Mouse (Mus musculus) kidney, postnatal 4 days (tissue): ENCODE data around the gene Mapkapk3.
A peak's percentile ranks its signal among the peaks of the same experiment; 100 is the strongest.

Source experiments
- DNase-seq, 2 experiments: peaks; one replicate each; pipeline ENCODE4 v3.0.0; 2021; ENCODE audit warnings: mixed read lengths in 2 of 2

Mapkapk3 gene

DNA sequence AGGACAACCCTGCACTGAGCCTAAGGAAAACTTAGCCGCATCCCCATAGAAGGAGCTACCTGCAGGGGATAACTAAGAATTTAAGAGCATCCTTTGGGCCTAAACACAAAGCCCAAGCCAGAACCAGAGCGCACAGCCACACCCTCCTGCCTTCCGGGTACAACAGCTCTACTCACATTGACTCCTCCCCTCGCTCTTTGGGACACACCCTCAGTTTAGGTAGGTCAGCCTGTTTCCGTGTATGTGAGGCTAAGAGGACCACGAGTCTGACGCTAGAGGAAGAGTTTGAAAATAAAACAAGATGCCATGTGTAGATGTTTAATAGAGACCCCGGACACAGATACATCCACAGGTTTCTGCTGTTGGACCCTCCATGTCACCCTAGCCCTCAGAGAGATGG, 966 bp downstream of the Mapkapk3 start:
- no peak for DNase-seq

DNA sequence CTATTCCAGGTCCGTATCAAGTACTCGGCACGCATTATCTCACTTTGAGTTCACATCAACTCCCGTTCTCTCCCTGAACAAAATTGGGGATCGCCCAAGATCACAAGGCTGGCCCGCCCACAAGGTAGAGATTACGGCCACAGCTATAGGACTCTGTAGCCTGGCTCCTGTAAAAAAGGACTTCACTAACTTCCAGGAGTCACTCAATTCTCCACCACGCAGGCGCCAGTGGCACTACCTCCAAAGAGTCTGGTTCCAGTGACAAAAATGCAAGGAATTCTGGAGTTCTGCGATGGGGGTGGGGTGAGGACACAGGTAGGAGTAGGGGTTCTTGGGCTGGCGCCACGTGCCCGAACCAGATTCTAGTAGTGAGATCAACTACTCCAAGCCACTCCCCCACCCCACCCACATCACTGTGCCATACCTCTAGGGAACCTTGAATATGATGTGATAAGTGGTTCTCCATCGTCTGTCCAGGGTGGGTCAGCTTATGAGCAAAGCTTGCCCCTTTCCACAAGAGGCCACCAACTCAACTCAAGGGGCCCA, 1.5 kb downstream of the Mapkapk3 start:
- DNase-seq, result no peak

DNA sequence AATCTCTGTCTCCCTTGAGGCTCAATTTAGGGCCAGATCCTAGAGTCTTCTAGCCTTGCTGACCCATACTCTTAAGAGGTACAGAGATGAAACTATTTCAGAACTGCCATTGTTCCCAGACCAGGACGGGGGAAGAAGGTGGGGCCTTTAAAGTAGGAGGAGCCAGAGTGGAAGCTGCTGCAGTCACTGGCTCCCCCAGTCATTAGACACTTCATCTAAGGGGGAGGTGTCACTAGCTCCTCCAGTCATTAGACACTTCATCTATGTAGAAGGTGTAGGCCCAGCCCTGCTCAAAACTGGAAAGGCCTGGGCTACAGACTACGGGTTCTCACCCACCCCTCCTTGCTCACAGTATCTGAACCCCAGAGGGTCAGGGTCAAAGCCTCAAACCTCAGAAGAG, 2.4 kb downstream of the Mapkapk3 start:
- DNase-seq, result no peak

DNA sequence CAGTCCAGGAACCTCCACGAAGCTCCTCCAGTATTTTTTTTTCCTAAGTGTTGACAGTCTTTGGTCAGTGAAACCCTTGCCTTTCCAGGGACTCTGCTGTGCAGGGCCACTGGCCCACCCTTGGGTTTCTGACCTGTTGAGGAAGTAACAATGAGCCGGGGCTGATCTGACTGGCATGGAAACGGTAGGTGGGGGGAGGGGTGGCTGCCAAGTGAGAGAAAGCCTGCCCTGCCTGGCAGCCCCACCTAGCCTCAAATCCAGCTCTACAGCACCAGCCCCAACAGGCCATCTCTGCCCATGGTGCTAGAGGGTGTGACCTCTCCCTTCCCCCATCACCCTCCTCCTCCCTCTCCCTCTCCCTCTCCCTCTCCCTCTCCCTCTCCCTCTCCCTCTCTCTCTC, 4.7 kb downstream of the Mapkapk3 start:
- DNase-seq, result peak; percentile 55 to 67

DNA sequence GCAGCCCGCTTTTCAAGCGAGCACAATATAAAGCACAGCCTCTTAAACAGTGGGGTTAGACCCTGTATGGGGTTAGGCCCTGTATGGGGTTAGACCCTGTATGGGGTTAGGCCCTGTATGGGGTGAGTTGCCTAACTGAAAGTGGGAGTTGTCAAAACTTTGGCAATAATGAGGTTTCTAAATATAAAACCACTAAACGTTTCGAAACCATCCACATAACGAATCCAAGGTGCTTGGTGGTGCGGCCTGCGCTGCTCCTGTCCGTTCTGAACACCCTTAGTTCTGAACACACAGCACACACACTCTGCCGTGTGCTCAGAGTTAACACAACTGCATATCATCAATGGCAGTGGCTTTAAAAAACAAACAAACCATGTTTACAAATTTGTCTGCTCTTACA, 6.7 kb downstream of the Mapkapk3 start:
- no peak for DNase-seq

DNA sequence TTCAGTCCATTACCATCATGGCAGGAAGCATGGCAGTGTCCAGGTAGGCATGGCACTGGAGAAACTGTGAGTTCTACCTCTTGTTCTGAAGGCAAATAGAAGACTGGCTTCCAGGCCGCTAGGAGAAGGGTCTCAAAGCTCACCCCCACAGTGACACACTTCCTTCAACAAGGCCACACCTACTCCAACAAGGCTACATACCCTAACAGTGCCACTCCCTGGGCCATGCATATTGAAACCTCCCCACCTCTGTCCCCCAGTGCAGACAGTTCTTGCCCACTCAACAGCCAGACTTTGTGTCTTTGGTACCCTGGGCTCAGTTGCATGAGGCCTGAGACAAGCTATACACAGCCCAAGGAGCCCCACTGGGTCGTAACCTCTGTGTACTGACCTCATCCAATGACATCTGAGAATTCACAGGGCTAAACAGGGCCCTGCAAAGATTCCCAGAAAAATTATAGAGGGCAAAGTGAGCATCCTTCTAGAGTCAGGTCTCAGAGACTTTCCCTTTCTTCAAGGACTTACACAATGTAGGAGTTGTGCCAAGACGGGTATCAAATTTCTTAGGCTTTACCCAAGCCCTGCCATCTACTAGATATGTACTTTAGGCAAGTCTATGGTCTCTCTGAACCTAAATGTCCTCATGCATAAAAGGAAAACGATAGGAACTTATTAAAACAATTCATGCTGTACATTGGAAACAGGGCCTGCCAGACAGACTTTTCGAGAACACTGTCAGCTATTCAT, 8.3 kb downstream of the Mapkapk3 start:
- no peak for DNase-seq

DNA sequence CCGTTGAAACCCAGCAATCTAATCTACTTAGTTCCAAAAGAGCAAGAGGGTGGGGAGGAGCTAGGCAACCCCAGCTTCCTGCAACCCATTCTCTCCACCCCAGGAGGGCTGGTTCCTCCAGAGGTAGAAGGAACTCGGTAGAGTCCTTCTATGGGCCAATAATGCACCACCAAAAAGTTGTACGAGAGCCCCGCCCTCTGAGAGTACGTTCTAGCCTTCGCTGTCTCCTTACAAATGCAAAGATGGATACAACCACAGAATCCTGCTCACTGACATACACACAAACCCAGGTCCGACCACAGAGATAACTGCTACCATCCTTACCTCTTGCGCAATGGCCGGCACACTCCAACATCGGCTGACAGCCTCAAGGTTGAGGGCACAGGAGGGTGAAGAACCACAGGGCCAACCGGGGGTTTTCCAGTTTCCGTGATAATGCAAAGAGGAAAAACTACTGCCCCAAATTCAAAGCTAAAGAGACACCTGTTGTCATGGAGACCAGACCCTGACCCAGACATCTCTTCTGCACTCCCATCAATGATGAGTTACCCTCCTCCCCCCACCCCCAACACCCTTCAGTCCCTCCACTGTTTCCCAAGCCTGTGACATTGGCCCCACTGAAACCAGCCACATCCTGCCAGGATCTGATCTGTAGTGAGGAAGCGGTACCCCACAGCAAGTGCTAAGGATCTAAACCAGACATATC, 9.2 kb downstream of the Mapkapk3 start:
- no peak for DNase-seq

DNA sequence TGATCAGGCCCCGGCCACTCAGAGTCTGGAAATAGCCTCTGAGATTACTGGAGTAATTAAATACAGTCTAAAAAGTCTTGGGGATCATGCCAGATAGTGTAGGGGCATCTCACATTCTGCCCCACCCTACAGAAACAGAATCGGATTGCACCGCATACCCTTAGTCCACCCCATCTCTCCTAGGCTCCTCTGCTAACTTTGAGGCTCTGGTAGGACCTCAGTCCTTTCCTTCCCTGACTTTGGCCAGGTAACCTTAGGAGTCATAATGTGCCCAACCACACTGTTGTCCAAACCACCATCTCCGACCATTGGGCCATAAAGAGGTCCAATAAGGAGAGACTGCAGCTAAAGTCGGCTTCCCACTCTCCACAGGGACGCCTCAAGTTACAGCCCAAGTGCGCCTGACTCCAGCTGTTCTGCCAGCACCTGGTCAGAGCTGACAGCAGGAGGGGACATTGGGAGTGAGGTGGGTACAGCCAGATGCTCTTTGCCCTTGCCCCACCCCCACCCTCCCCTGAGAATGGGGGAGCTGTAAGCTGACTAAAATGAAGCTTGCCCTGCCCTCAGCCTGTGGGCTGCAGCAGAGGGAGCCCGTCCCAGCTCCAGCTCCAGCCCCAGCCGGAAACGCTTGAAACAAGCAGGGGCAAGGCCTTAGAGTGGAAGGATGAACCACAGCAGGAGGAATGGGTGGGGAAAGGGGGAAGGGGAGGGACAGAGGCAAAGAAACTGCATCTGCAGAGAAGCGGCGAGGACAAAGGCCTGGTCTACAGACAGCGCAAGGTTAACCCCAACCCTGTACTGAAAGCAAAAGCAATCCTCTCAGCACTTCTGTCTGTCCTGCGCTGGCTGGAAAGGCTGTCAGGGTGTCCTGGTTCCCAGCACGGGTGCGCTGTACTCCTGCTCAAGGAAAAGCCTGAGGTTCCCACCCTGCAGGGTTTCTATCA, 10.0 kb downstream of the Mapkapk3 start:
- DNase-seq, result peak; percentile 62 to 77

DNA sequence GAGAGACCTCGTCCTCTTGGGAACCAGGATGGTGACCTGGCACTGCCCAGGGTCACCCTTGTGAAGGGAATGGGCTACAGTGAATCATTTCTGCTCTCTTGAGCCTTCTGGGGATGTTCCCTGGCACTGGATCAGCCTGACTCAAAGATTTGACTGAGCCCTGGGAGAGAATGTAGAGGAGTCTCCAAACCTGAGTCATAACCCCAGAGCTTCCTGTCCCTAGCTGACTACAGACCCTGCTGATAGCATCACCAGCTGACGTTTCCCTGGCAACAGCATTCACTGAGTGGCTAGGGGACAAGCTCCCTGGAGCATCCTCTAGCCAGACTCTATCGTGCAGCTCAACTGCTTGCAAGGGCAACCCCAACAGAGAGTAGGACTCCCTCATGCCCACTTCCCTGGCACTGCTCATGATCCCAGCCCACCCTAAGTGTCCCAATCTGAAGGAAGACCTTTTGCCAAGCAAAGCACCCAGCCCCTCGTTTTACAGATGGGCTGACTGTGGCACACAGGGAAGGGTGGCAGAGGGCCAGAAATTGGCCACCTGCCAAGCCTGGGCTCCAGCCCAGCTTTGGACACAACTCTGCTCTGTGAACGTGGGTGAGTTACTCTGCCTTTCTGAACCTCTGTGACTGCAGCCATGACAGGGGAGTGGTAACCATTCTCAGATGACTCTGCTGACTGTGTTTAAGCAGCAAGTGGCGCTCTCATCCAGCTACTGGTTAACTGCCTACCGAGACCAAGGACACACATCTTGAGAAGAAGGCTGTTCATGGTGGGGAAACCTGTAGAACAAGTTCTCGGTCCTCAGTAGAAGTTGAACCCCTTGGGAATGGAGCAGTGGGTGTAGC, 10.9 kb downstream of the Mapkapk3 start:
- no peak for DNase-seq

DNA sequence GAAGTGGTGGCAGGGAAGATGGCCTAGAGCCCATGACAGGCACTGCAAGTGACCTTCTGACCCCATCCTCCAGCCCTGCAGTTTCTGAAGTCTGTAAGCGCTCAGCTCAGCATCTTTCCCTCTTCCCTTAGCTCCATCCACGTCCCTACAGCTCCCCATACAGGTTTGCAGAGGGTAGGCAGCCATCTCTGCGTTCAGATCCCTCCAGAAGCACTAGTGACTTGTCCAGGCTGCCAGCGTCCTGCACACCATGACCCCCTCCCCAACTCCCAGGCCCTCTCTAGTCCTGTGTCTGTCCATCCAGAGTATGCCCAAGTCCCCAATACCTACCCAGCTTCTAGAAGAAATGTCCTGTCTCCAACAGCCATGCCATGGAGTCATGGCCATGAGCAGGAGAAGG, 11.6 kb downstream of the Mapkapk3 start:
- DNase-seq, result no peak

DNA sequence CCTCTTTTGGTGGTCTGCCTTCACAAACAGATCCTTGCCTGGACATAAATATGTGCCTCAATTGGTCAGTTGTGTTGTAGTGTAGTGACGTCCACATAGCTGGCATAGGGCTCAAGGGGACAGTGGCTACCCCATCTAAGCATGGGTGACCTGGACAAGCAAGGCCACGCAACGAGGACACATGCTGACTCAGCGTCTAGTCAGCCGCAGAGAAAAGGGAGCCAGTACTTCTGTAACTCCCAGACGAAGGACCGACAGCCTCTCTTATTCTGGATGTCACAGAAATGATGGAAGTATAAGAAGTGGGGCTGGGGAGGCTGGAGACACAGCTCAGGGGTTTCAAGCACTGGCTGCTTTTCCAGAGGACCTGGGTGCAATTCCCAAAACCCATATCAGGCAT, 12.1 kb downstream of the Mapkapk3 start:
- no peak for DNase-seq

DNA sequence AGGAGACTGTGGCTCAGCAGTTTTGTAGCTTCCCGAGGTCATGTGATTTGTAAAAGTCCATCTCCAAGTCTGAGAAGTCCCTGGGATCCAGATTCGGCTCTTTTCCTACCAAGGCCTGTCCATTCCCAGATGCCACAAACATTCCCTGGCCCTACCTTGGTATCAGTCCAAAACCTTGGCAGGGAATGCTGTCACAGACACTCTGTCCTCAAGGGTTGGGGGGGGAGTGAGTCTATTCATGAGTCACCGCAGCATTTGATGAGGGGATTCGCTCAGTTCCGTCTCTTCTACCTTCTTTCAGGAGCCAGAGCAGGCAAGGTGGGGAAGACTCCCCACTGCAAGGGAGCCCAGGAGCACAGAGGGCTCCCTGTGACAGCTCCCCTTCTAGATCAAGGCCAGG, 14.0 kb downstream of the Mapkapk3 start:
- DNase-seq, result no peak

DNA sequence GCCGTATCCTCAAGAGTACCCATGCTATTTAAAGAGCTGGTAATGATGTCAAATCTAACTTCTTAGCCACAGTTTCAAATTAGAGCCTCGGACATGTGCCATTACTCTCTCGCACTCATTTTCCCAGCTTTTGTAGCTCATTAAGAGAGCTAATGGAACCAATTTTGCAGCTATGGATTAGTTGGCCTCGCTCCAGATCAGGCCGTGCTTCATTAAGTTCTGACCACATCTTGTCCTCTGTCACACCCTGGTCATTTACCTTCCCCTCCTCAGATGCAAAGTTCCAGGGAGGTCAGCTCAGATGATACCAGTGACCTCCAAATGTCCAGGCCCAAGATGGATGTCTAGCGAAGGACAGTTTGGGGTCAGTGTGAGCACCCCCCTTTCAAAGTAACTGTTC, 14.9 kb downstream of the Mapkapk3 start:
- no peak for DNase-seq

DNA sequence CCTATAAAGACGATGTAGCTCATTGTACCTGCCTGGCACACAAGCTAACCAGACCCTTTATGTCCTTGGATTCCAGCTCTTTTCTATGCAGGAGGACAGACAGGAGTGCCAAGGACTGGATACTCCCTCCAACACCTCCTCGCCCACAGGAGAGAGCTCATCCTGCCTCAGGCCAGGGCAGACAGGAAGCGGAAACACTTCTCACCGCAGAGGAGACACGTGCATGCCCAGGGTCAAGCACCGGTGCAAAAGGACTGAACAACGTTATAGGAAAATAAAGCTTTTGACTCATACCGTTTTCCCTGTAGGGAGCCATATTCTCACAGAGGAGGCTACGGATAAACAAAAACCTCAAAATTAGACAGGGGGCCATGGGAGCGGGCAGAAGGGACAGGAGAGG, 16.5 kb downstream of the Mapkapk3 start:
- no peak for DNase-seq

DNA sequence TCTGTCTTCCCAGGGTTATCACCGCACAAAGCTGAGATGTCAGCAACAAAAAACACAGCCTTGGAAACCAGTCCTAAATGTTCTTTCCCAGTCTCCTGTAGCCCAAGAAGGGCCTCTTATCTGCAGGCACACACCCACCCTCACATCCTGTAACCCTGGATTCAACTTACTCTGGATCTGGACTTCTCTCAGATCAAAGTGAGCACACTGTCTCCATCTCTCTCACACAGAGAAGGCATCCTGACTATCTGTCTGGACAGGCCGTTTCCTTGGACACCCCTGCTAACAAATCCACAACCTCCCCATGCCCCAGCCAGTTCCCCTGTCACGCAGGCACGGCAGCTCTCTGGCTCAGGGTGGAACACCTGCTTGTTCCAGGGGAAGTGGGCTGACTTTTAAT, 17.4 kb downstream of the Mapkapk3 start:
- DNase-seq, result no peak

DNA sequence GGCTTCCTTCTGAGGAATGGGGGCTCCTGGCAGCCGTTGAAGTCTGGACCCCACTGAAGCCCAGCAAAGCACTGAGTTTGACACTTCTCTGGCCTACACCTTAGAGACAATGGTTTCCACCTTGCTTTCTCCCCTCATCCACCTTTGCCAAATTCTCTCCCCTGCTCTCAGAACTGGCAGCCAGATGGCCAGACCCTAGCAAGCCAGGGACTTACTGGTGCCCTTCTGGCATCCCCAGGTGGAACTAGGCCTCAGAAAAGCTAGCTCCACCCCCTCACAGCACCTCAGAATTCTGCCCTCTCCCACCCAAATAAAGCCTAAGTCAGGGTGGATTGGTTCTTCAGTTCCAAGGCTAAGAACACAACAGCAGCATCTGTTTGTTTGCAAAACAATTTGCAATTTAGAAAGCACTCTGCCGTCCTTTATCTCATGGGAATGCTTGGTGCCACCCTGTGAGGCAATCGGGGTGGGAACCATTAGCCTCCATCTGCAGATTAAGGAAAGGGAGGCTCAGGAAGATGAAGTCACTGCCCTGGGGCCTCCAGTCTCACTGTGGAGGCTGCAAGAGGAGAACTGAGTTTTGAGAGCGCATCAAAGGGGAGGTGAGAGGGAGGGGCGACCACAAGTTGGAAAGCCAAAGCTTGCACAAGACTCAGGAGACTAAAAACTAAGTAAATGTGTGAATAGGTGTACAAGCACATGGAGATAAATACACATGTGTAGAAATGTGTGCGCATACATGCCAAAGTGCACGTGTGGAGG, 18.3 kb downstream of the Mapkapk3 start:
- DNase-seq, result no peak

DNA sequence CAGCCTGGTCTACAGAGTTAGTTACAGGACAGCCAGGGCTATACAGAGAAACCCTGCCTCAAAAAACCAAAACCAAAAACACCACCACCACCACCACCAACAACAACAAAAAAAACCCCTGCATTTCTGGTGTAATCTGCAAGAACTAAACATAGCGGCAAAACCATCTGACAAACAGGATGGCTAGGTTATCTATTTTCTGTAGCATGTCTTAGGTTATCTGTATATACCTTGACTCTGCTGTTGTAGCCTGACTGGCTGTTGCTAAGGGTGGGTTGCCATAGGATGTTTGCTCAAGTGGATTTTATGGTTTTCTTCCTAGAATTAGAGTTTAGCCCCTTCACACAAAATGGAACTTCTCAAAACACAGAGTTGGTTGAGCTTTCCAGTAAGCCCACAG, 19.9 kb downstream of the Mapkapk3 start:
- no peak for DNase-seq

DNA sequence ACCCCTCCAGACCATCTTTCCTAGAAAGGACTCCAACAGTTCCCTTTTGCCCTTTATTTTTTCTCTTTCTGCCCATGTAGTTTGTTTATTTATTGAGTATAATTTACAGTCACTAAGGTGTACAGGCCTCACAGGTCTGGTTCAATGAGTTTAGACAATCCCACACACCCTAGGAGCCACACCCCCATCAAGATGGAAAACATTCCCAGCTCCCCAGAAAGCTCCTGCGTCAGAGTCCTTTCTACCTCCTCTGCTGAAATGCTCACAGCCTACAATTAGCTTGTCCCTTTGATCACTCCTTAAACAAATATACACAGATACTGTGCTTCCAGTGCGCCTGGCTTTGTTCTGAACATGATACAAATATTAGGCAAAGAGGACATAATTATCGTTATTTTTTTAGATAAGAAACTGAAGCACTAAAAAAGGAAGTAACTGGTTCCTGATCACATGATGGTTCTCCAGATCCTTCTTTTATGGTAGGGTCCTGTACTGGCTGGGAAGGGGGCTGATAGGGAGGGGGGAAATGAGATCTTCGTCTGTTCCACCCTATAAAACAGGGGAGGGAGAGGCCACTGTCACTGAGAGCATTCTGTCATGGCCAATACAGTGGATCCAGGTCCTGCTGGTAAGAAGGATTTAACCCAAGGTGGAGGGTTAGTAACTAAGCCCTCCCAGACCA, 21.8 kb downstream of the Mapkapk3 start:
- no peak for DNase-seq

DNA sequence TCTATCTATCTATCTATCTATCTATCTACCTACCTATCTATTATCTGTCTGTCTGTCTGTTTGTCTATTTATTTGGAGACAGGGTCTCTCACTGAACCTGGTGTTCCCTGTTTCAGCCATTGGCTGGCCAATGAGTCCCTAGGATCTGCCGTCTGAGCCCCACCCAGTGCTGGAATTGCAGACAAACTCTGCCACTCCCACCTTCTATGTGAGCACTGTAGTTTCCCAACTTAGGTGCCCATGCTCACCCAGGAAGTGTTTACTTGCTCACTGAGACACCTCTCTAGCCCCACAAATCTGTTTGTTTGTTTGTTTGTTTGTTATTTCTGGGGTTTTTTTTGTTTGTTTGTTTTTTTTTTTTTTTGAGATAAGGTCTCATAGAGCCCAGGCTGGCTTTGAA, 22.6 kb downstream of the Mapkapk3 start:
- DNase-seq, result no peak

DNA sequence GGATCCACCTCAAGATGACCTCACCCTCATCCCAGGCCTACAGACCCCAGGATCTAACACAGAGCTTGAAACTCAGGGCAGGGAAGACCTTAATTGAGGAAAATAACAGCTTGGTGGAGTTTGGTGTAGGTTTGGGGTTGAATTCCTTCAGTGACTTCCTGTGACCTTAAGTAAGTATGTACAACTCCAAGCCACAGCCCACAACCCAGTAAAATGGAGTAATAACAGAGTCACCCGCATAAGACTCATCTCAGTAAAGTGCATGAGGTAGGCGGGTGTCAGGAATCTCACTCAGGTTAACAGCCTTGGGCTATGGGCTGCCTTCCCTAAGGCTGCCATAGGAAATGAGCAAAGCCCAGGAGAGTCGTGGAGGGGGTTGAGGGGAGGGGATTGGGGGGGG, 24.9 kb downstream of the Mapkapk3 start:
- DNase-seq, result no peak

DNA sequence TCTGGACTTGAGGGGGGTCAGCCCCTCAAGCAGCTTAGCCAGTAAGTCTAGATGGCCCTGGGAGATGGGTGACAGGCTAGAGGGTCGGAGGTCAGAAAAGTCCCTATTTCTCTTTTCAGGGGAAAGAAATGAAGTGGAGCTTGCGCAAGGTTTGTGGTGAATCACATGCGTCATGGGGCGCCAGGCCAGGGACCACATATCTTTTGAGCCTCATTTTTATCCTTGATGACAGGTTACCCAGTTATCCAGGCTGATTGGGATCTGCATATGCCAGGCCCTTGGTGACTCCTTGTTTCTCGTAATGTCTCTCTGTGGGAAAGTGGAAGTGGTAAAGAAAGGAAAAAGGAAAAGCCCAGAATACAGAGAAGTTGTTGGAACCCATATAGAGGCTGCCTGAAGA, 25.8 kb downstream of the Mapkapk3 start:
- DNase-seq, result no peak
